Mouse (Mus musculus) cerebellum, adult 2 months (tissue): ENCODE results near the gene Ccdc162. TPM values are rescaled to one million over a fixed set of nuclear protein-coding genes. Genes with fewer than 3 reads are reported as not detected.
A peak's percentile ranks its signal among the peaks of the same experiment; 100 is the strongest.

Experiments used
- DNase-seq, 2 experiments: peaks; one replicate each; pipeline ENCODE4 v3.0.0; 2021
- H3K27ac ChIP-seq: fragments of 200-500 bp; 2 replicates; pipeline ENCODE4 v1.5.1; 2012; ENCODE audit warnings: low read length, control low read depth, inconsistent platforms; ENCODE audit not compliant: insufficient read depth
- H3K27me3 ChIP-seq: fragments of 200-500 bp; 2 replicates; pipeline ENCODE4 v1.6.1; 2012; ENCODE audit warnings: inconsistent platforms, mild to moderate bottlenecking, low read length, moderate library complexity; ENCODE audit not compliant: control insufficient read depth, insufficient read depth
- H3K4me1 ChIP-seq: fragments of 200-500 bp; 2 replicates; pipeline ENCODE4 v1.6.1; 2011; ENCODE audit warnings: low read length; ENCODE audit not compliant: control insufficient read depth, insufficient read depth
- H3K4me3 ChIP-seq: fragments of 200-500 bp; replicated peaks from 2 replicates; pipeline ENCODE3; 2011; ENCODE audit warnings: mild to moderate bottlenecking, low read depth, low read length, control low read depth; ENCODE audit not compliant: insufficient read depth
- CTCF ChIP-seq: fragments of 200-500 bp; IDR thresholded peaks from 2 replicates; pipeline ENCODE4 v1.5.1; 2011; ENCODE audit warnings: low read depth, mild to moderate bottlenecking, control low read depth, low read length, moderate library complexity, borderline replicate concordance; ENCODE audit not compliant: insufficient read depth
- POLR2A ChIP-seq: fragments of 200-500 bp; IDR thresholded peaks from 2 replicates; pipeline ENCODE4 v1.6.1; 2011; ENCODE audit warnings: low read length, control low read depth, borderline replicate concordance; ENCODE audit not compliant: insufficient read depth
- WGBS: fragments of 180-500 bp; shearing (Covaris S2); methylation state at CpG from one replicate; pipeline ENCODE4 v1.1.7; 2018; 5-methylcytosine and 5-hydroxymethylcytosine counted together
- polyA plus RNA-seq: library from polyadenylated mRNA; depleted of rRNA; stranded (reverse); fragments of >200 nt; gene quantifications from 2 replicates; pipeline ENCODE4 v1.2.3, GENCODE M21; 2012; rRNA removed

Gene Ccdc162
- polyA plus RNA-seq, 1 experiment = 1.4 TPM

DNA sequence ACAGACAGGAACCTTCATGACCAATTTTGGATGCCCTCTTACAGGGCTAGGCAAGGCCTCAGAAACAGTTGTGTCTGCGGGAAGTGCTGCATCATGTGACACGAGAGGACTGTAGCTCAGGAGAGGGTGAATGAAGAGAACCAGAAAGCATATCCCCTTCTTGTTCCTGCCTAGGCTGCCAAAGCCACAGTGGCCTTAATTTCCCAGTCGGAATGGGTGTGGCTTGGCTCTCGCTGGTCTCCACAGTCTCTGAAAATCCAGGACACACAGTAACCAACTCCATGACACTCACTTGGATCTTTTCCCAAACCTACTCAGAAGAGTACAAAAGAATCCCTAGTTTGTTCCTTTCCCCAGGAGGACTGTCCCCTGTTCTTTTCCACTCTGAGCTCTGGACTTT is 215.5 kb downstream of the Ccdc162 start:
- no peak for TF ChIP-seq CTCF
- TF ChIP-seq POLR2A = no peak
- Histone ChIP-seq H3K4me1 (no peaks in the 10 kb centered on the region), H3K27me3 (no peaks in the 10 kb centered on the region), H3K4me3 (no peak overlapping the region), H3K27ac (no peak overlapping the region)
- peak in 1 of 2 experiments; percentile 49 for DNase-seq
- WGBS = 22% methylated on average over 4 of the region's 4 CpGs

DNA sequence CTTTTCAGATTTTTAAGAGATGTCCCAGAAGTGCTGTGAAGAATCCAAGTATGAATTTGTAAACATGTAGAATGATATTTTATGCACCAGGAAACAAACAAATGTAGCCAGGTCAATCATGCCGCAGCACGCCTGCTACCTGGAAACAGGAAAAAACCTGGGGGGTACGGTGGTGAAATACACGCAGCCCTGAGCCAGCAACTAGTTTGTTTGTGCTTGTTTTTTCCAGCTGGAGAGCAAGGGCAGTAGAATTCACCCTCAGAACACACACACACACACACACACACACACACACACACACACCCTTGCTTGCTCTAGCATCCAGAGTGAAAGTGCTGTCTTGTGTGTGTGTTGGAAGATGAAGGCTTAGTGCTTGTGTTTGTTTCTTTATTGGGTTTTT is 225.3 kb downstream of the Ccdc162 start:
- WGBS = 19% methylated on average over 4 of the region's 4 CpGs
- no peak for DNase-seq
- H3K4me1 ChIP-seq = peaks cover 7% of the 10 kb centered on the region
- no peaks in the 10 kb centered on the region for H3K27me3 ChIP-seq
- peak overlapping the region; percentile 9 for H3K4me3 ChIP-seq
- no peak overlapping the region for H3K27ac ChIP-seq
- no peak for TF ChIP-seq CTCF
- no peak for TF ChIP-seq POLR2A

DNA sequence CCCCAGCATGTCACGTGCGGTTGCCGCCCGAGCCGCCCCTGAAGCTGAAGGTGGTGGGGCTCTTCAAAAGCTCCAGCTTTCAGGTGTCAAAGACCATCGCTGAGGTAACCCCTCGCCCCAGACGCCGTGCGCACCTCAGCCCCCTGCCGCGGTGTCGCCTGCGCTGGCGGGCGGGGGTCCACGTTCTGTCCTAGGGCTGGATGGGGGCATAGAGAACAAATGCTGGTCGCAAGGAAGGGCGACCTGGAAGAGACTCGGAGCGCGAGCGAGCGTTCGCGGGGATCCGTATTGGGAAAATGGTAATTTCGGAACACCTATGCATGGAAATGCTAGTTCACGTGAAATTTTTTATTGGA is 225.9 kb downstream of the Ccdc162 start:
- DNase-seq = no peak
- H3K4me3 ChIP-seq = peak overlapping the region; percentile 77
- peaks cover 7% of the 10 kb centered on the region for H3K4me1 ChIP-seq
- TF ChIP-seq CTCF = no peak
- WGBS = under 1% methylated on average over 29 of the region's 29 CpGs
- H3K27me3 ChIP-seq = no peaks in the 10 kb centered on the region
- peak overlapping the region; percentile 20; the same call in 1 of the 2 replicates for H3K27ac ChIP-seq

DNA sequence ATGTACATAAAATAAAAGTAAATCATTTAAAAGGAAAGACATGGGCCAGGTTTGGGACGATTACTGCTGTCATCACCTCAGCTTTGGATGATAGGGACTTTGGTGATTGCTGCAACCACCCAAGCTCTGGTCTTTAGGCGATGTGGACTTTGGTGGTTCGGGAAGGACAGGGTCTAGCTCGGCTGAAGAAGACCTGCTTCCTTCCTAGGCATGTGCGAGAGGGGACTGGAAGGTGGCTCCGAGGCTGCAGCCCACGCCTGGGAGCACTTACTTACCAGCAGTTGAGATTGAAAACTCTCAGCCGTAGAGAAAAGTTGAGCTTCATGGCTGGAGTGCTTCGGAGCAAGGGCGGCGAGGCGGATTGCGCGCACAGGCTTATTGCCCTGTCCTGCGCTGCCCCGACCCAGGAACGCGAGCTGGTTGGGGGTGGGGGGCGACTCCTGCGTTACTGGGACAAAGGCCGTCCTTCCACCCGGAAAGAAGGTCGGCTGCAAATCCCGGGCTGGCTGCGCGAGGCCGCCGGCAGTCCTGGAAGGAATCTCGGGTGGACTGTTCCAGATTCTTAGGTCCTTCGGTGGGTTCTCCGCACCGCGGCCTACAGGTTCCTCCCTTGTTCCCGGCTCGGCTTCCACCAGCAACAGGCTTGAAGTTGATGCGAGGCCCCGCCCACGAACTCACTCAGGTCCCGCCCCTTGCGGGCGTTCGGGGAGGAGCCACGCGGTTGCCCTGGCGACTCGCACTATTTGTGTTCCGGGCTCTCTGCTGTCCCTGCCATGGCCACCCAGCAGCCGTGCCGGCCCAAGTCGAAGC is 226.5 kb downstream of the Ccdc162 start, which contains the start of the genes Smpd2 and Ppil6:
TSS of gene Smpd2 (minus strand) at position 662 of the 810 bp plus-strand sequence.
TSS of gene Ppil6 (plus strand) at position 732 of the 810 bp plus-strand sequence.
- peak within 1 kb of the TSS; percentile 20; the same call in 1 of the 2 replicates for H3K27ac ChIP-seq
- peaks cover 7% of the 10 kb centered on the region for H3K4me1 ChIP-seq
- H3K27me3 ChIP-seq = no peaks in the 10 kb centered on the region
- 2% methylated on average over 50 of the region's 50 CpGs for WGBS
- peak; percentile 91 to 93 for DNase-seq
- H3K4me3 ChIP-seq = peak within 1 kb of the TSS; percentile 77
- TF ChIP-seq POLR2A (no peak), CTCF (no peak)

DNA sequence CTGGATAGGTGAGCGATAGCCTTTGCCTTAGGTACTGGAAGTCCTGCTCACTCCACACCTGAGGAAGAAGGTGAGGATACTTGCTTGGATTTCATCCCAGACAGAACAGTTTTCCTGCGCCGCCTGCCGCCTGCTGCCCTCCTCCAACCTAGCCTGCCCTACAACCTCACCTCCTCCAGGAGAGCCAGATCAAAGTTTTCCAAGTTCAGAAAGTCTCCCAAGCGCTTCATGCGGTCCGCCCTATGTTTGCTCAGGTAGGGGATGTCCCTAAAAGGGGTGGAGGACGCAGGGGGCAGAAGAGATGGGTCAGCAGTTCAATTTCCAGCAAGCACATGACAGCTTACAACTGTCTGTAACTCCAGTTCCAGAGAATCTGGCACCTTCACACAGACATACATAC is 227.1 kb downstream of the Ccdc162 start:
- DNase-seq = no peak
- TF ChIP-seq CTCF (no peak), POLR2A (no peak)
- H3K27ac ChIP-seq = no peak overlapping the region
- peaks cover 7% of the 10 kb centered on the region for H3K4me1 ChIP-seq
- 57% methylated on average over 8 of the region's 8 CpGs for WGBS
- no peaks in the 10 kb centered on the region for H3K27me3 ChIP-seq
- H3K4me3 ChIP-seq = no peak overlapping the region

DNA sequence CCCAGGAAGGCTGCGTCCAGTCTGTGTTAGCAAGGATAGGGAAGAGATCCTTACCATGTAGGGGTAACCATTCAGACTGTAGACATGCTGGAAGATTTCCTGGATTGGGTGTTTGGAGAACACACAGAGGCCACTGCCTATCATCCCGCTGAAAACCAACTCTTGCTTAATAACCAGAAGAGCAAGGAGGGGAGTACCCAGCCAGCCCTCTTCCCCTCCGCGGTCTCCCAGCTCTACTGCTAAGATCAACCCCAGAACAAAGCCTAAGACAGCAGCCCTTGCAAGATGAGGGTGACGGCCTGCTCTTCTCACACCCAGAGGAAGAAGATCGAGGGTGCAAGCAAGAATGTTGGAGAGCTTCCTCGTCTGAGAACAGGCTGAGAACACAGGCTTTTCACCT is 227.6 kb downstream of the Ccdc162 start:
- peaks cover 7% of the 10 kb centered on the region for H3K4me1 ChIP-seq
- TF ChIP-seq POLR2A (no peak), CTCF (no peak)
- WGBS = 52% methylated on average over 7 of the region's 7 CpGs
- H3K27me3 ChIP-seq = no peaks in the 10 kb centered on the region
- DNase-seq = no peak
- H3K4me3 ChIP-seq = no peak overlapping the region
- no peak overlapping the region for H3K27ac ChIP-seq

Other genes starting within 250 kb of the Ccdc162 start
- 11.1 and 11.3 TPM in 2 replicates for gene Mical1, start 240.3 kb downstream of the Ccdc162 start, polyA plus RNA-seq
- gene Smpd2, start 226.3 kb downstream of the Ccdc162 start, polyA plus RNA-seq = 36.0 and 38.4 TPM in 2 replicates
- gene Ppil6, start 226.2 kb downstream of the Ccdc162 start, polyA plus RNA-seq = 3.5 and 4.4 TPM in 2 replicates
- gene Cd164, start 197.2 kb downstream of the Ccdc162 start, polyA plus RNA-seq = 73.1 and 74.1 TPM in 2 replicates
- 5.3 and 5.4 TPM in 2 replicates for gene Cep57l1, start 93.2 kb upstream of the Ccdc162 start, polyA plus RNA-seq
- gene Sesn1, start 93.3 kb upstream of the Ccdc162 start, polyA plus RNA-seq = 67.7 and 76.9 TPM in 2 replicates